In genomic region chr8:105514656-105515055, GRCm38 (mm10) we compare ENCODE assay signal across 12 mouse cellular contexts. TPM values are rescaled to one million over a fixed set of nuclear protein-coding genes. Genes with fewer than 3 reads are reported as not detected.
A peak's percentile ranks its signal among the peaks of the same experiment; 100 is the strongest.
DNase-seq lines count a peak whose midpoint lies in the region.
"Had no signal": no experiment of that assay in that cellular context is flagged by ENCODE, and none has a peak within 500 bp of the region (broad histone marks: within the 10 kb centered on the region; RNA-seq: fewer than 3 reads in every experiment).

No protein-coding gene starts in this region.

- H3K27ac ChIP-seq in embryonic facial prominence, embryonic 10.5 days (replicated peaks), result no peak overlapping the region

- no peaks in the 10 kb centered on the region for H3K9me3 ChIP-seq in embryonic facial prominence, embryonic 10.5 days

- peaks cover 57% of the 10 kb centered on the region for H3K27me3 ChIP-seq in embryonic facial prominence, embryonic 10.5 days (replicated peaks; ENCODE audit: low read depth, poor library complexity, severe bottlenecking)

- peak; percentile 48 for DNase-seq in ovary, postnatal 36 days (ENCODE audit: low spot score)
- no peak for DNase-seq in ovary, postnatal 14 days (ENCODE audit: low spot score)
- DNase-seq in adrenal gland, postnatal 10 days, result peak; percentile 70
- peak; percentile 70 to 76 for DNase-seq in heart, postnatal 10 days
- peak; percentile 73 for DNase-seq in testis, postnatal 10 days (ENCODE audit: low spot score)
- DNase-seq in embryonic facial prominence, embryonic 10.5 days (ENCODE audit: low spot score), result no peak
- DNase-seq in left cerebral cortex, adult 9 months (ENCODE audit: low spot score in 2 of 2), result no peak
- DNase-seq: cerebellum, adult 9-10 months; forebrain, postnatal 0 days; layer of hippocampus, postnatal 36 days; thymus, postnatal 36 days had no signal

- no peak overlapping the region for H3K4me3 ChIP-seq in embryonic facial prominence, embryonic 10.5 days

- intact Hi-C loops in heart, postnatal 10 days (cut with DNase I), result no loop called here

- peaks cover 55% of the 10 kb centered on the region for H3K4me1 ChIP-seq in embryonic facial prominence, embryonic 10.5 days

- H3K36me3 ChIP-seq in embryonic facial prominence, embryonic 10.5 days (replicated peaks), result no peaks in the 10 kb centered on the region

- WGBS in embryonic facial prominence, embryonic 10.5 days, result 81% methylated on average over 5 of the region's 5 CpGs

RNA-seq across cellular contexts. Expression of gene Hsd11b2, which starts 3.9 kb away (rescaled TPM):
- total RNA-seq in adrenal gland, postnatal 10 days (2021), result 1 to 10 TPM; 1.9 to 2.5 TPM
- total RNA-seq in heart, postnatal 10 days (2021), result 1 to 10 TPM in 1 of 2 experiments, under 1 TPM in 1; 0.60 to 2.1 TPM
- 18.8 and 22.2 TPM in 2 replicates for polyA plus RNA-seq in embryonic facial prominence, embryonic 10.5 days (2016; fragmentation: Nextera tagmentation; extraction: Ambion mirVana)
- total RNA-seq: layer of hippocampus, postnatal 36 days; liver, adult 2 months had no signal

RNA-seq across cellular contexts. Expression of gene Zdhhc1, which starts 18.0 kb away (rescaled TPM):
- 10 to 100 TPM; 15.1 to 18.4 TPM for total RNA-seq in adrenal gland, postnatal 10 days (2021)
- 10 to 100 TPM; 14.8 to 16.8 TPM for total RNA-seq in heart, postnatal 10 days (2021)
- polyA plus RNA-seq in embryonic facial prominence, embryonic 10.5 days (2016; fragmentation: Nextera tagmentation; extraction: Ambion mirVana), result 19.2 and 20.5 TPM in 2 replicates

RNA-seq across cellular contexts. Expression of gene Tppp3, which starts 43.3 kb away (rescaled TPM):
- total RNA-seq in adrenal gland, postnatal 10 days (2021), result 100 to 1,000 TPM in 1 of 2 experiments, 10 to 100 TPM in 1; 67.9 to 106 TPM
- 10 to 100 TPM; 55.8 to 56.1 TPM for total RNA-seq in heart, postnatal 10 days (2021)
- polyA plus RNA-seq in embryonic facial prominence, embryonic 10.5 days (2016; fragmentation: Nextera tagmentation; extraction: Ambion mirVana), result 35.7 and 48.8 TPM in 2 replicates

RNA-seq across cellular contexts. Expression of gene Atp6v0d1, which starts 51.2 kb away (rescaled TPM):
- 10 to 100 TPM; 92.8 to 94.0 TPM for total RNA-seq in adrenal gland, postnatal 10 days (2021)
- 10 to 100 TPM; 60.1 to 64.0 TPM for total RNA-seq in heart, postnatal 10 days (2021)
- polyA plus RNA-seq in embryonic facial prominence, embryonic 10.5 days (2016; fragmentation: Nextera tagmentation; extraction: Ambion mirVana), result 64.7 and 64.9 TPM in 2 replicates

Comparison
In these comparisons a context has a peak if more than half of its experiments do, and no peak if none do; other contexts are left out.
1. DNase-seq: peak in ovary, postnatal 36 days (single experiment), adrenal gland, postnatal 10 days (single experiment), heart, postnatal 10 days (2 of 2) and testis, postnatal 10 days (single experiment); none in ovary, postnatal 14 days (single experiment), embryonic facial prominence, embryonic 10.5 days (single experiment) and left cerebral cortex, adult 9 months (0 of 2).